Mouse (Mus musculus) ovary, postnatal 10 days (tissue): ENCODE measurements around the gene Dbp.

Experiments
- DNase-seq: peaks from one replicate; pipeline ENCODE4 v3.0.0; 2022; ENCODE audit warnings: low spot score

Dbp gene

GRCm38 (mm10) chr7:45712022-45712757, 7.3 kb downstream of the Dbp start:
- no peak for DNase-seq

DNA sequence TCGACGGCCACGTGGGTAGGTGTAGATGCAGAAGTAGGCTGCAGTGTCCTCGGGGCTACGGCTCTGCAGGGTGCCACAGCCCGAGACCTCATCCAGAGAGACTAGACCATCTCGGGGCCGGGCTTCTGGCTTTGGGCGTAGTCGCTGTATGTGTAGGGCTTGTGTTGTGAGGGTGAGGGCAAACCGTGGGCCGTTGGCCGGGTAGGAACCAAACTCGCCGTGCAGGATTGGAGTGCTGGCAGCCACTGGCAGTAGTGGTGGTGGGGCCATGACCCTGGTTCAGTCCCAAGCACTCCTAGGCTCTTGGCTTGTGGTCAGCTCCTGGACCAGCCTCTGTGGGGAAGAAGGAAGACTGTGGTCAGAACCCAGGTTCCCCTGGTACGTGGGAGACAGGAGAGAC, 8.5 kb downstream of the Dbp start:
- DNase-seq, result no peak

- DNase-seq, result no peak
Measured at GRCm38 (mm10) chr7:45713881-45714520, 9.1 kb downstream of the Dbp start.

DNA sequence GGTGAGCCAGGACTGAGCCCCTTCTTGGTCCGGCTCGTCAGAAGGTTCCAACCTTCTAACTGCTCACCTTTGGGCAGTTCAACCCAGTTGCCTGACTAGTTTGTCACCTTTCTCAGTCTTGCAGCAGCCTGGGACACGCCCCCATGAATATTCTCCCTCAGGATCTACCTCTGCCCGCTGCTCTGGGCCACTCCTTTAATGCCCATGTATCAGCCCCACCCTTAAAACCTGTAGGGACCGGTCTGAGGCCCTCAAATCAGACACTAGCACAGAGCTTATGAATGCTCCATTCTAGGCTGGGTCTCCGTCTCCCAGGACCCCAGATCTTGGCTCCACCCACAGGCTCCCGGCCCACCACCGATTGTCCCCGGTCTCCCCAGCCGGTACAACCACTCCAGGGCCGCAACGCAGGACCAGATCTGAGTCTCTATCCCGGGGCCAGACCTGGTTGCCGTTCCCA, 9.8 kb downstream of the Dbp start:
- DNase-seq, result no peak

GRCm38 (mm10) chr7:45715090-45715708, 10.3 kb downstream of the Dbp start, which contains the start of gene Rpl18:
TSS of gene Rpl18 (plus strand) at chr7:45715457.
- DNase-seq, result peak; percentile 92

DNA sequence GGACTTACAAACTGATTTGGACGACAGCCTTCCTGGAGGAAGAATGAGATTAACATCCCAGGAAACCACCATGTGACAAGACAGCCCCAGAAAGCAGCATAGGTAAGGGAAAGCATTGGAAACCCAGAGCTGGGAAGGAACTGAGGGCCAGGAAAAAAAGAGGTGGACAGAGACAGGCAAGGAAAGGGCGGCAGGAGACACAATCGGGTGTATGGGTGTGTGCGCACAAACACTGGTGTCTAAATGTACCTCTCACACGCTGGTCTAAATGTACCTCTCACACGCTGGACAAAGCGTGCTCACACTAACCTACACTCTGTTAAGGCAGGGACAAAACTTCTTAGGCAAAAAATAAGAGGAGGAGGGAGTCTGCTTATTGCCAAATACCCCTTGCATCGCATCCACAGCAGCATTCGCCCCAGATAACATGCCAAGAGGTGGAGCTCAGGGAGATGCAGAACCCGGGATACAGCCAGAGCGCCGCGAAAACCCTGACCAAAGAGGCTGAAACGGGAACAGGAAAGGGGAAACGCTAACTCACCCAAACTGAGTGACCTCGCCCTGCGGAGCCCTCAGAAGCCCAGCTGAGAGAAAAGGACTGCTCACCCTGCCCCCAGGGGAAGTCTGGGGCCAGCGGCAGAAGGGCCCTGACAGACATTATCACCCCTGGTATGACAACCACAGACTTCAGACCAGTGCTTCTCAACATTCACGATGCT, 11.0 kb downstream of the Dbp start:
- DNase-seq, result no peak

DNA sequence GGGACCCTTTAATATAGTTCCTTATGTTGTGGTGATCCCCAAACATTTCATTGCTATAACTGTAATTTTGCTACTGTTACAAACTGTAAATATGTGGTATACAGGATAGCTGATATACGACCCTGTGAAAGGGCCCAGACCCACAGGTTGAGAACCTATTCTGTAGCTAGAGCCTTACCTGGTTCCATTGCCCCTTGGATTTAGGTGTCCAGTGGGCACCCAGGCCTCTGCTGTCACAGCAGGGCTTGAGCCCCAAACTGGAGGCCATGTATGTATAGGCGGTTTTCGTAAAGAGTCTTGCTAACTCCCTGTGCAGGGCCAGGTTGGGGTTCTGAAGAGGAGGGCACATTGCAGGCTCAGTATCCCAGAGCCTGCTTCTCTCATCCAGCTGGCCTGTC, 11.6 kb downstream of the Dbp start:
- no peak for DNase-seq

- no peak for DNase-seq
Measured at GRCm38 (mm10) chr7:45716952-45717917, 12.3 kb downstream of the Dbp start.

GRCm38 (mm10) chr7:45717918-45718297, 13.0 kb downstream of the Dbp start, which contains the start of gene Sphk2:
TSS of gene Sphk2 (minus strand) at chr7:45718002.
- peak; percentile 99 for DNase-seq

DNA sequence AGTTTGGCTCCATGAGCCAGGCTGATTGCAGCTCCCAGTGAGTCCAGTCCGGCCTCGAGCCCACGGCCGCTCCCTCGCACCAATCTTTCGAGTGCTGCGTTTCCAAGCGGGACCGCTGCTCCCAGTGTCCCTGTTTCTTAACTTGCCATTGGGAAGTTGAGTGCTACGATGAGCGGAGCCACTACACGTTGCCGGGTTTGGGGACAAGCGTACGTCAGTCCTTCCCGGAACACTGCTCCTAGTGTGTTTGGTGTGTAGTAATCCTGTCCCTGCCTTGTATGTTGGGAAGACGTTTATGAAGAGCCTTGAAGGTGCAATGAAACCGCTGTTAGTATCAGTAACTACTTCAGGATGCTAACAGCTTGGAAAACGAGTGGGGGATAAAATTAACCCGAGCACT, 13.4 kb downstream of the Dbp start:
- DNase-seq, result no peak

GRCm38 (mm10) chr7:45719180-45719579, 14.3 kb downstream of the Dbp start:
- DNase-seq, result no peak

DNA sequence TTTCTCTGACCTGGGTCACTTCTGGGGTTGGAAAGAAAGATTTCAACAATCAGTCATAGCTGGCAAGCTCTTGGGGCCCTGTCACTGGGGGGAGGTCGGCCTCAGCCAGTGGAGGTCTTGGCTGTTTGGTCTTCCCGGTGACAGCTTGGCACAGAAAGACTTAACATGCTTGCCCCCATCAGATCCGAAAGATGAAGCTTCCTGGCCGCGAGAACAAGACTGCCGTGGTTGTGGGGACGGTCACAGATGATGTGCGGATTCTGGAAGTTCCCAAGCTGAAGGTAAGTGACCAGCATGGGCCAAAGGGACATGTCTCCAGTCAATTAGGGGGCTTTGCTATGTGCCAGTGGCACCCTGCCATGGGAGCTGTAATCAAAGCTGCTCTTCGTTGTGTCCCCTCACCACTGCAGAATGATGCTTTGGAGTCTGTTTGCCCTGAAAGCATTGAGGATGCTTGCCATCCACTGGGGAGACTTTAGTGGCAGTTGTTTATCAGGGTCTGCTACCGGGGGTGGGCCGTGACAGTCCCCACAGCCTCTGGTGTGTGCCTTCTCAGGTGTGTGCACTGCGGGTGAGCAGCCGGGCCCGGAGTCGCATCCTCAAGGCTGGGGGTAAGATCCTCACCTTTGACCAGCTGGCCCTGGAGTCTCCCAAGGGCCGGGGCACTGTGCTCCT, 15.0 kb downstream of the Dbp start:
- no peak for DNase-seq

DNA sequence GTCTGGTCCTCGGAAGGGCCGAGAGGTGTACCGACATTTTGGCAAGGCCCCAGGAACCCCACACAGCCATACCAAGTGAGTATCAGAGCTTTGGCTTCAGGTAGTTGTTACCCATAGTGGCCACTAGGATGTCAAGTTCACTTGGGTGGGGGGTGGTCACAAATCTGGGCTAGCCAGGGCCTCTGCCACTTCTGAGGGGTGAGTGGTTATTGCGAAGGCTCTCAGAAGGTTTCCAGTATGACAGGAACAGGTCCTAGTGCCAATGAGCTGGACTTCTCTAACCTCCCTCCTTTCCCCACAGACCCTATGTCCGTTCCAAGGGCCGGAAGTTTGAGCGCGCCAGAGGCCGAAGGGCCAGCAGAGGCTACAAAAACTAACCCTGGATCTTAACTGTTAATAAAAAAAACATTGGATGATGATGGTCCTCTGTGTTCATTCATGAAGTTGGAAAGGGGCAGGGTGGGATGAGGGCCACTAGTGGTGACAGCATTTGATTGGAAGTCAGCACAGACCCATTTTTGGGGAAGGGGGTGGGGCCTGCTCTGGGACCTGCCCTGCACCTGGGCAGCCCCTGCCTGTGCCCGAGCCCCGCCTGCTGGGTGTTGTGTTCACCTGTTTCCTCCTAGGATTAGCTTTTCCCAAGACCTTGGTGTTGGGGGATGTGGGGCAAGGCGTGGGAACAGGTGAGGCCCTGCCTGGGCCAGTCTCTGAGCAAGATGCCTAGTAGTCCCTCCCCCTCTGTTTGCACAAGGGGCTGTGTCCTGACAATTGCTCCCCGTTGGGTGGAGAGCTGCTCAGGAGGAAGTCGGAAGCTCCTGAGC, 15.7 kb downstream of the Dbp start, which contains the start of gene Fam83e:
TSS of gene Fam83e (plus strand) at position 800 of the 821 bp plus-strand sequence.
- DNase-seq, result no peak

DNA sequence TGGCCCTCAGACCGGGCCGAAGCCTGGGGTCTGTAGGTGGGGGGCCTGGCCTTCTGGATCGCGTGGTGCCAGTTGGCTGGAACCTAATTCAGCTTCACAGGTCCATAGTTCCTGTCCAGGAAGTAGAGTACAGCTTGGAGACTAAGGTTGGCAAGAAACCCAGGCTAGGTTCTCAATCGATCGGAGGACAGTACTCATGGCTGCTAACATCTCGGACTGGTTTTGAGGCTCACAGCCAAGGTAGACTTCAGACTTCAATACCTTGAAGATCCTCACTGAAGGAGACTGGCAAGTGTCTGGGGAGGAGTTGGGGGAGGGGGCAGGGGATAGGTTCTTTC, 16.3 kb downstream of the Dbp start:
- no peak for DNase-seq

DNA sequence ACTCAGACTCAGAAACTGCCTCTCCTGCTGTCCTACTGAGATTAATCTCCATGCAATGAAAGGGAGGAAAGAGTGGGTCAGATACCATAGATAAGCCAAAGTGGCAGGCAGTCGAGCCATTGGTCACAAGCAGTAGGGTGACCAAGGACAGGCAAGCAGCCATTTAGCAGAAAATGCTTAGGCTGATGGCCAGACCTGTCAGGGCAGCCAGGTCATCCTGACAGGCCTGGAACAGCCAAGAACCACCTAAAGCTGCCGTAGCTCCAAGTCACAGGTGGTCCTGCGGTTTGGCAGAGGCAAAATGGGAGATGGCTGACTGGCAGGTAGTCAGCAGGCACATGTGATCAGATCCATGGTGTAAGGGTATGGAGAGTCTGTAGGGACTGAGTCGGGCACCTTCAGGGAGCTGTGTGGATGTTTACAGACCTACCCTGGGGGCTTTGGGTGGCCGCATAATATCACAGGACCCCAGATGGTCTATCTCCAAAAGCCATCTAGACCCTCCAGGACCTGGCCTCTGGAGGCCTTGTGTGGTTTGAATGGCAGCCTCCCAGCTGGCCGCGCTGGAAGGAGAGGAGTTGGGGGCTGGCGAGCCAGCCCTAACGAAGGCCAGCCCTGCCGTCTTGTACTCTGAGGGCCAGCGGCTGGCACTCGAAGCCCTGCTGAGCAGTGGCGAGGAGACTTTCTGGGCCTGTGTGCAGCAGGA, 16.9 kb downstream of the Dbp start:
- no peak for DNase-seq

DNA sequence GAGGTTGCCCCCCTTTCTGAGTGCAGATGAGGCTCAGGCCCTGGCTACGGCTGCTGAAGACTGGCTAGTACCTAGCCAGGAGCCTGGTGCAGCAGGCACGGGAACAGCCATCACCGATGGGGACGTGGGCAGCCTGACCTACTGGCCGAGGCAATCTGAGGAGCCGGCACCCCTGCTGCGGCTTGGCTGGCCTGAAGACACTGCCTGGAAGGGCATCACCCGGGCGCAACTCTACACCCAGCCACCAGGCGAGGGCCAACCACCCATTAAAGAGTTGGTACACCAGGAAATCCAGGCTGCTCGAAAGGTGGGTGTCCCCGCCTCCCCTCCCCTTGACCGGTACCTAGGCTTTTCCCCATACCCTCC, 17.4 kb downstream of the Dbp start:
- no peak for DNase-seq

- no peak for DNase-seq
Measured at GRCm38 (mm10) chr7:45723301-45723700, 18.4 kb downstream of the Dbp start.

DNA sequence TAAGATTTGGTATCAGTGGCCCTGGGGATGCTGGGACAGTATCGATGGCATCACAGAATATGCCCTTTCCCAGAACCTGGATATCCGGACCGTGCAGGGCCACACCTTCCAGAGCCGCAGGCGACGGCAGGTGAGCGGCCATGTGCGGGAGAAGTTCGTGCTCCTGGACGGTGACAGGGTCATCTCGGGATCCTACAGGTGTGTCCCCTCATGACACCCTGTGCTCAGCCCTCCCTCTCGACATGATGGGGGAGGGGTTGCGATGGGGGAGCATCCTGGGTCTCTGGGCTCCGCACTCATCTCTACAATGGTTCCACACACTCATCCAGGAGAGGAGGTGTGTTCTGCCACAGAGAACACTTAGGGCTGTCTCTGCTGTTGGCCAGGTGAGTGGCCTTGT, 18.9 kb downstream of the Dbp start:
- DNase-seq, result no peak

- no peak for DNase-seq
Measured at GRCm38 (mm10) chr7:45725151-45725550, 20.3 kb downstream of the Dbp start.
